Mouse (Mus musculus): Measurements from ENCODE around the gene Lrrc7.

DNA sequence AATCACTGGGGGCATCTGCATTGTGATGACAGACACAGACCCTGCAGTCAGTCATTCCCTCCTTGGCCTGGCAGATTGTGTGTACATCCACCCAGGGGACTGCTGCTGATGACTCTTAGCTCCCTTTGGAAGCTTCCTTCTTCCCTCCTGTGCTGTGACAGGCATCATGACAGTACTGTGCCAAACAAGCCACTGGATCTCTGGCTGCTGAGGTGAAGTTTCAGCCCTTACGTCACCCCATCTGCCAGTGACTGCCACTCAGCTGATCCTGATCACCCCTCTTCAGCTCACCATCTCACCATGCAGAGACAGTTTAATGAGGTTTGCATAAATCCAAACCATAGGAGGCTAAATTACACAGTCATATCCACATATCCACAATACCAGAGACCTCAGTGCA lies 456.8 kb downstream of the Lrrc7 start:
- TF ChIP-seq MYOG (IDR thresholded peaks at IDR 0.05; ENCODE audit: control insufficient read depth in 1 of 3, insufficient read depth in 1 of 3, insufficient read length in 2 of 3, low read depth in 2 of 3) (no peak), E2F4 (IDR thresholded peaks at IDR 0.05; ENCODE audit: insufficient read depth) (no peak), POLR2A (IDR thresholded peaks at IDR 0.05; ENCODE audit: insufficient read length, low read depth) (no peak)
